Mouse (Mus musculus) cortical plate, adult 2 months (tissue): ENCODE data around the gene Gm20683. TPM values are rescaled to one million over a fixed set of nuclear protein-coding genes. Genes with fewer than 3 reads are reported as not detected.

Experiments
- H3K27ac ChIP-seq: fragments of 200-500 bp; 2 replicates; pipeline ENCODE4 v1.5.1; 2012; ENCODE audit warnings: low read length, control low read depth, inconsistent platforms; ENCODE audit not compliant: insufficient read depth
- H3K4me1 ChIP-seq: fragments of 200-500 bp; 2 replicates; pipeline ENCODE4 v1.6.1; 2011; ENCODE audit warnings: low read length; ENCODE audit not compliant: control insufficient read depth, insufficient read depth
- H3K4me3 ChIP-seq: fragments of 200-500 bp; 2 replicates; pipeline ENCODE4 v1.5.1; 2011; ENCODE audit warnings: mild to moderate bottlenecking, low read length, control low read depth; ENCODE audit not compliant: insufficient read depth
- CTCF ChIP-seq: fragments of 200-500 bp; IDR thresholded peaks from 2 replicates; pipeline ENCODE4 v1.5.1; 2011; ENCODE audit warnings: mild to moderate bottlenecking, control low read depth, low read length; ENCODE audit not compliant: insufficient read depth; ENCODE audit errors: extremely low read depth
- POLR2A ChIP-seq: fragments of 200-500 bp; IDR thresholded peaks from 2 replicates; pipeline ENCODE4 v1.6.1; 2011; ENCODE audit warnings: mild to moderate bottlenecking, low read length, control low read depth; ENCODE audit not compliant: insufficient read depth; ENCODE audit errors: extremely low read depth
- polyA plus RNA-seq: library from polyadenylated mRNA; depleted of rRNA; stranded (reverse); fragments of >200 nt; gene quantifications from 2 replicates; pipeline ENCODE4 v1.2.3, GENCODE M21; 2012; rRNA removed

The Gm20683 gene
- polyA plus RNA-seq, 1 experiment: 40.8 TPM

DNA sequence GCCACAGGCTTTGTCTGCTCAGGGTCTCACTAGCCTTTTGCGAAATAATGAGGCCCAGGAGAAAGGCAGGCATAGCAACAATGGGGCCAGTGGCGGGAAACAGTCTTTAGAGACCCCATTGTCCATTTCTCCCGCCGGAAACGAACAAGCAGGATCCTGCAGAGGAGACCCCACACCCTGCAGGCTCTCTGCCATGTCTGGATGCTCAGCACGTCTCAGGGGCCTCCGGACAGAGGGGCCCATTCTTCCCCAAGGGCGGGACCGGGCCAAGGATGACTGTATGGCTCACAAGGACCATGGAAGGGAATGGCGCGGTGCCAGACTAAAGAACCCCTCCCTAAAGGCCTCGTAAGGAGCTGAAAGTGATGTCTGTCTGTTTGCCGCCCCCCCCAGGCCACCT is 47.4 kb downstream of the Gm20683 start:
- no peak overlapping the region for H3K4me3 ChIP-seq
- no peak for TF ChIP-seq POLR2A
- TF ChIP-seq CTCF: no peak
- H3K4me1 ChIP-seq: peaks cover 5% of the 10 kb centered on the region
- no peak overlapping the region for H3K27ac ChIP-seq

DNA sequence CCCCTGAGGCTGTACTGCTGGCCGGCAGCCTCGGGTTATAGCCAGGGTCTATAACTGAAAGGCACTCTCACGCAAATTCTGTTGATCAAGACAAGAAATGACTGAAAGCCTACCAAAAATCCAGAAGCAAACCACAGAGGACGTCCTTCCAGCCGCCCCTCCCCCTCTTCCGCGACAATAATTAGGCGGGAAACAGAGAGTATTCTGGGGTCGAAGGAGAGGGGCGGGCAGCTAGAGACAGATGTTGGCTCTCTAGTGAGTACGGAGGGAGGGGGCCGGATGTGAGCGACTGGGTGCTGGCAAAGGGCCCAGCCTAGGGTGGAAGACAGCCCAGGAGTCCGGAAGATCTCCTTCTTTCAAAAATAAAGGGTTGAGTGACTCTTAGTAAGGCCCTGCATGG is 48.9 kb downstream of the Gm20683 start, which contains the start of gene Fam173a:
Gene Fam173a, minus strand, starts transcription at position 287 of the 400 bp plus-strand sequence.
- Histone ChIP-seq H3K4me1 (peaks cover 5% of the 10 kb centered on the region), H3K27ac (peak within 1 kb of the TSS; percentile 74), H3K4me3 (peak within 1 kb of the TSS; percentile 75)
- TF ChIP-seq POLR2A (no peak), CTCF (no peak)

DNA sequence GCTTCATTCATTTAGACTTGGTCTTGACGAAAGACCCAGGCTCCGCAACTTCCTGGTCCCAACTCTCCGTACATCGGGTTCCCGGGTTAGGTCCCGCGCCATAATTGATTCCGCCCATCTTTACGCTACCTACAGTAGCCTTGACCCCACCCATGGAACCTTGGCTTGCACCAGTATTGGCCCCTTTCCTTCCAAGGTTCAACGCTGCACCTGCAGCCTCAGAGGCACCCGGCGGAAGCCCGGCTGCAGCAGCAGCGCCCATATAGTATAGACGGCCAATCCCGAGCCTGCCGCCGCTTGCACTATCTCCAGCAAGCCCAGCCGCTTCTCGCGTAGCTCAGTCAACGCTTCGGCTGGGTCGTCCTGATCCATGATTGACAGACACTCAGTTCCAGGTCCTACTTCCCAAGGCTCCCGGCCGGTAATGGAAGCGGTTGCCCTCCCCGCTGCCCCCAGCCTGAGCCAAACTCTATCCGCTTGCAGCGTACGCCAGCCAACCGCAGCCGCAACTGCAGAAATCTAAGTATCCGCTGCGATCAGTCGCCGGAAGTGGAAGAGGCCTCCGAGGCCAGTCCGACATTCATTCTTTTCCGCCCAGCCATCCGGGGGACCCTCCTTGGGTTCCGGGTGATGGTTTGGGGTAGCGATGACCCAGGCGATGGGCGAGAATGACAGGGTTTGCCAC is 49.6 kb downstream of the Gm20683 start:
- H3K4me3 ChIP-seq: peak overlapping the region; percentile 75
- peak overlapping the region; percentile 71 for H3K27ac ChIP-seq
- TF ChIP-seq CTCF (no peak), POLR2A (peak; percentile 86)
- peaks cover 5% of the 10 kb centered on the region for H3K4me1 ChIP-seq

DNA sequence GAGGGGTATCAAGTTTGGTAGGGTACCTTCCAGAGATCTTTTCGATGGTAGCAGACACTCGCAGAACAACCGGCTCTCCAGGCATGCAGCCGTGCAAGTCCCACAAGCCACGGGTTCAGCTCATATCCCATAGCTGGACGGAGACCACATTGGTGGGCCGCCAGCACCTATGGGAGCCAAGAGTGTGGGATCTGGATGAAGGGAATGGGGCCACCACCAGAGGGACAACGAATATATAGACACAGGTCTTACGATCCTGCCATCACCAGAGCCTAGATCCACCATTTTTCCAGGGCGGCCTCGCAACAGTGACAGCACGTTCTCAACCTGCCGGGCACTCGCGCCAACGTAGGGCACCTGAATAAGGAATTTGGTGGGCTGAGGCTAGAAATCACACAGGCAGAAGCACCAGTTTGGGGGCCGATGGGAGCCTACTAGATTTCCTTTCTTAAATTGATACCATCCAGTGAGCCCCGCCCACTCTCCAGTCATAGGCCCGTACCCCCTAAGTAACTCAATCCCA is 50.2 kb downstream of the Gm20683 start:
- Histone ChIP-seq H3K27ac (no peak overlapping the region), H3K4me3 (peak overlapping the region; percentile 75), H3K4me1 (peaks cover 5% of the 10 kb centered on the region)
- TF ChIP-seq CTCF: no peak
- no peak for TF ChIP-seq POLR2A

DNA sequence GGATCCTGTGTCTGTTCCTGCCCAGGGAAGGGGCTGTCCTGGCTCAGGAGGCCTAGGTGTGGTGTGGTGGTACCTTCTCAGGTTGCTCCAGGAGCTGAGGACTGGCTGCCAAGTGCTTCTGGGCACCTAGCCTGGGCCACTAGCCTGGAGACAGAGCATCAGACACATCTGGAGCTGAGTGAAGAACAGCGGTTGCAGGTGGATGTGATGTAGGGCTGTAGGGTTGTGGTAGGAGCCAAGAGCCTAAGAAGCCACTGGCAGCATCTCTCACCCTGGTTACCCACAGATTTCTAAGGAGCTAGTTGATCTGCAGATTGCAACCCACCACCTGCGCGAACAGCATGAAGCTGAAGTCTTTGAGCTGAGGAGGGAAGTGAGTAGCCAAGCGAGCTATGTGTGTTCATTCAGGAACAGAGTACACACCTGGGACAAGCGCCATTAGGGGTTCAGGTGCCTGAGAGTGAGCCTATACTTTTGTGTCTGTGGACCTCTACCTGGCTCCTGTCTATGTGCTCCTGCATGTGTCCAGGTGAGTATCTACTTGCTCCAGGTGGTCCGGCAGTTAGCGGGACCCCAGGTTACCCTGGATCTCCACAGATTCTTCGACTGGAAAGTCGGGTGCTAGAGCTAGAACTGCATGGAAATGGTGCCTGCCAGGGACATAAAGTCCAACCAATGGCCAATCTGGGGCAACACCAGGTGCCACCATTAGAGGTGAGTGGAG is 54.6 kb downstream of the Gm20683 start:
- Histone ChIP-seq H3K4me3 (no peak overlapping the region), H3K27ac (no peak overlapping the region), H3K4me1 (peaks cover 10% of the 10 kb centered on the region)
- 0 out of 2 replicates have a peak, but pooled peaks have one; percentile 5 for TF ChIP-seq POLR2A
- TF ChIP-seq CTCF: no peak

DNA sequence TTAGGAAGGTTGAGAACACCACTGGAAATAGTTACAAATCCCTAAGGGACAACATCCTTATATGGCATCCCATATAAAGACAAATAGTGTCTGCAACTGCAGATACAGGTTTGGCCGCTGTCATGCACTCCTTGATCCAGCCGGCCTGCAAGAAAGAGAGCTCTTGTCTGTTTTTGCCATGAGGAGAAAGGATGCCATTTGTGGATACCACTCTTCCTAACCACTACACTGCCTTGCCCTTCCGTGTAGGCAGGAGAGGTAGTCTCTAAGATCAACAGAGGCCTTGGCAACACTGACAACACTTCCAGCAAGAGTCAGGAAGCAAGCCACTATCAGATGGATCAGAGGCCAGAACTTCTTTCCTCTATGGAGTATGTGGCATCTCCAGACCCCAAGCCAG is 55.3 kb downstream of the Gm20683 start, which contains the start of gene Ccdc78:
Gene Ccdc78, plus strand, starts transcription at position 301 of the 400 bp plus-strand sequence.
- Histone ChIP-seq H3K27ac (0 out of 2 replicates have a peak within 1 kb of the TSS, but pooled peaks have one; percentile 55), H3K4me3 (peak within 1 kb of the TSS; percentile 74), H3K4me1 (peaks cover 8% of the 10 kb centered on the region)
- TF ChIP-seq CTCF (no peak), POLR2A (no peak)

DNA sequence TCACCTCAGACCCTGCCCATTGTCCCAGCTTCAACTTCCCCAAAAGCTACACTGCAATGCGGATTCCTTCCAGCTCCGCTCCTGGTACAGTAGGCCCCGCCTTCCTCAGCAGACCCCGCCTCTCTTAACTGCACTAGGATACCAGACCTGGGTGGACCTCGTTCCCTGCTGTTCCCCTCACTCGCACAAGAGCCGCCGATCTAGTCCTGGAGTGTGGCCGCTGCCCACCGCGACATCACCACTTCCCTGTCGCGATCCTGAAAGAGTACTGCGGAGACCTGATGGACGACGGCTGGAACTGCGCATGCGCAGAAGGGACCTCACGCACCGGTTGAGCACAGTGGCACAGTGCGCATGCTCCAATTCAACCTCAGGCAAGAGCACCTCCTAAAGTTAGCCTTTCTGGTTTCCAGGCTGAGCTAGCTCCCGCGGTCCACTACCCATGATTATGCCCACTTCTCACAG is 56.2 kb downstream of the Gm20683 start, which contains the start of gene Haghl:
Gene Haghl, minus strand, starts transcription at position 393 of the 465 bp plus-strand sequence.
- Histone ChIP-seq H3K4me3 (peak within 1 kb of the TSS; percentile 74), H3K4me1 (peaks cover 7% of the 10 kb centered on the region), H3K27ac (peak within 1 kb of the TSS; percentile 55; the same call in 1 of the 2 replicates)
- peak; percentile 94 for TF ChIP-seq POLR2A
- no peak for TF ChIP-seq CTCF

Other genes starting within 250 kb of the Gm20683 start
- gene Gng13, start 124.6 kb downstream of the Gm20683 start, polyA plus RNA-seq: 438 and 442 TPM in 2 replicates
- 2.3 and 2.4 TPM in 2 replicates for gene Chtf18, start 114.3 kb downstream of the Gm20683 start, polyA plus RNA-seq
- 129 and 142 TPM in 2 replicates for gene Rpusd1, start 114.1 kb downstream of the Gm20683 start, polyA plus RNA-seq
- 0.77 and 1.0 TPM in 2 replicates for gene Mslnl, start 105.7 kb downstream of the Gm20683 start, polyA plus RNA-seq
- 2.3 and 3.0 TPM in 2 replicates for gene Msln, start 87.4 kb downstream of the Gm20683 start, polyA plus RNA-seq
- gene Narfl, start 68.0 kb downstream of the Gm20683 start, polyA plus RNA-seq: 39.4 and 41.9 TPM in 2 replicates
- 230 and 253 TPM in 2 replicates for gene Haghl, start 56.1 kb downstream of the Gm20683 start, polyA plus RNA-seq
- 0.17 and 0.52 TPM in 2 replicates for gene Ccdc78, start 55.2 kb downstream of the Gm20683 start, polyA plus RNA-seq
- gene Fam173a, start 48.9 kb downstream of the Gm20683 start, polyA plus RNA-seq: 152 and 159 TPM in 2 replicates
- 2.3 and 4.0 TPM in 2 replicates for gene AC134908.4, start 46.1 kb downstream of the Gm20683 start, polyA plus RNA-seq
- gene Metrn, start 44.6 kb downstream of the Gm20683 start, polyA plus RNA-seq: 134 and 141 TPM in 2 replicates
- gene Fbxl16, start 32.7 kb downstream of the Gm20683 start, polyA plus RNA-seq: 670 and 731 TPM in 2 replicates
- 36.4 and 40.0 TPM in 2 replicates for gene Wdr24, start 18.1 kb downstream of the Gm20683 start, polyA plus RNA-seq
- gene Jmjd8, start 12.9 kb downstream of the Gm20683 start, polyA plus RNA-seq: 55.6 and 58.1 TPM in 2 replicates
- 284 and 299 TPM in 2 replicates for gene Stub1, start 8.4 kb downstream of the Gm20683 start, polyA plus RNA-seq
- 109 and 118 TPM in 2 replicates for gene Rhbdl1, start 4.5 kb downstream of the Gm20683 start, polyA plus RNA-seq
- 108 and 119 TPM in 2 replicates for gene Rhot2, start 3.1 kb upstream of the Gm20683 start, polyA plus RNA-seq
- gene Wdr90, start 19.7 kb upstream of the Gm20683 start, polyA plus RNA-seq: 38.2 and 48.5 TPM in 2 replicates
- gene Mcrip2, start 27.0 kb upstream of the Gm20683 start, polyA plus RNA-seq: 29.2 and 29.9 TPM in 2 replicates
- gene Mettl26, start 33.3 kb upstream of the Gm20683 start, polyA plus RNA-seq: 76.5 and 79.2 TPM in 2 replicates
- gene Wfikkn1, start 39.1 kb upstream of the Gm20683 start, polyA plus RNA-seq: 0.26 and 0.61 TPM in 2 replicates
- 68.9 and 71.1 TPM in 2 replicates for gene Rab40c, start 78.0 kb upstream of the Gm20683 start, polyA plus RNA-seq
- 156 and 159 TPM in 2 replicates for gene Pigq, start 103.2 kb upstream of the Gm20683 start, polyA plus RNA-seq
- gene Nhlrc4, start 103.2 kb upstream of the Gm20683 start, polyA plus RNA-seq: 1.1 and 1.9 TPM in 2 replicates
- gene A930017K11Rik, start 110.8 kb upstream of the Gm20683 start, polyA plus RNA-seq: 0.79 and 0.92 TPM in 2 replicates
- gene Capn15, start 144.0 kb upstream of the Gm20683 start, polyA plus RNA-seq: 45.8 and 48.0 TPM in 2 replicates
- gene Rab11fip3, start 227.8 kb upstream of the Gm20683 start, polyA plus RNA-seq: 88.5 and 94.2 TPM in 2 replicates
- 43.5 and 49.8 TPM in 2 replicates for gene Decr2, start 248.6 kb upstream of the Gm20683 start, polyA plus RNA-seq